Comparison of ENCODE assay signal across 8 mouse cellular contexts in the genomic region with DNA sequence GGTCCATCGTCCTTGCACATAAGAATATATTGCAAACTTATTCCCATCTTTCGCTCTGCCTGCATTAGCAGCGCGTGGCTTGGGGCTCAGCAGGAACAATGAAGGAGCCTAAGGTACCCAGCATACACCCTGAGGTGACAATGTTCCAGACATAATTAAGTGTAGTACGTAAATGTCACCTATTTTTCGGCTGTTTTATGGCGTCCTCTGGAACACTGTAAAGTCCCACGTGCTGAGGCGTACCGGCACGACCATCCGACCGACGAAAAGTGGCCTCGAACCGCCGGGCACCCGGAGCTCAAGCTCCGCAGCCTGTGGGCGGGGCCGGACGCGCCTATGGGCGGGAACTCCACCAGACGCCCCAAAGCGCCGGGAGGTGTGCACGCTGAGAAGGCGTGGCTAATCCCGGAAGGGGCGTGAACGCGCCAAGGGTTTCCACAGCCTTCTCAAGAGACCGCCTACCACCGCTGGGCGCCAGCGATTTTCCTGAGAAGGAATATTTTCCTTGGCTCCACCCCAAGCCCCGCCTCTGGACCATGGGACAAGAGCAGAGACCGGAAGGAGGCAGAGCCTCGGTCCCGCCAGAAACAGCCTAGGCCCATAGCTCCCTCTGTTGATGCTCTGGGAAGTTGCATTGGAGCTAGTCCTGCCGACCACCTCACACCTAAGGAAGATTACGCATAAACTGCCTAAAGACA. TPM values are rescaled to one million over a fixed set of nuclear protein-coding genes. Genes with fewer than 3 reads are reported as not detected.
DNase-seq lines count a peak whose midpoint lies in the region; ATAC-seq and TF ChIP-seq lines count a peak whose summit lies in the region.

A gene (minus strand): TSS at position 316 of the 698 bp plus-strand sequence.

- DNase-seq in G1E (ENCODE audit: low spot score) = peak; percentile 88
- DNase-seq in cerebellum, adult 18-20 months = peak; percentile 96 to 98
- DNase-seq in heart, postnatal 36 days = peak; percentile 100
- peak; percentile 99 to 100 for DNase-seq in layer of hippocampus, adult 2 months (ENCODE audit: low spot score in 2 of 2)
- peak; percentile 100 for DNase-seq in lung, embryonic 14.5 days
- DNase-seq in thymus, adult 2 months = peak; percentile 96

- intact Hi-C loops in heart, postnatal 36 days (cut with DNase I) = loop anchor here (1.0 to 5.0 kb wide), 3 partner anchors 52 to 225 kb away; no protein-coding TSS in a partner anchor

- peaks cover 39% of the 10 kb centered on the region for H3K36me3 ChIP-seq in G1E (replicated peaks)
- H3K36me3 ChIP-seq in forebrain, embryonic 16.5 days (ENCODE audit: control insufficient read depth, insufficient read depth) = peaks cover 6% of the 10 kb centered on the region; the same call in 1 of the 2 replicates
- peaks cover 23% of the 10 kb centered on the region for H3K36me3 ChIP-seq in lung, embryonic 14.5 days (ENCODE audit: insufficient read depth)
- H3K36me3 ChIP-seq in thymus, adult 2 months (ENCODE audit: control insufficient read depth, insufficient read depth, low read length) = peaks cover 10% of the 10 kb centered on the region

- WGBS in forebrain, embryonic 16.5 days = under 1% methylated on average over 43 of the region's 43 CpGs
- WGBS in lung, embryonic 14.5 days = under 1% methylated on average over 43 of the region's 43 CpGs
- 1% methylated on average over 43 of the region's 43 CpGs for WGBS in olfactory bulb, adult 2 months
- 1% methylated on average over 43 of the region's 43 CpGs for WGBS in thymus, adult 2 months

- ATAC-seq in G1E (ENCODE audit: extremely low read depth, insufficient number of reproducible peaks, low FRiP score, poor library complexity, severe bottlenecking) = peak; percentile 96
- ATAC-seq in forebrain, embryonic 16.5 days = peak; percentile 96
- ATAC-seq in lung, embryonic 14.5 days (ENCODE audit: insufficient read depth) = peak; percentile 98

- H3K27ac ChIP-seq in forebrain, embryonic 16.5 days (ENCODE audit: low read length) = peak within 1 kb of the TSS; percentile 65
- H3K27ac ChIP-seq in layer of hippocampus, adult 2 months = peak within 1 kb of the TSS; percentile 84
- 0 out of 2 replicates have a peak within 1 kb of the TSS, but pooled peaks have one; percentile 36 for H3K27ac ChIP-seq in lung, embryonic 14.5 days (ENCODE audit: low read depth)
- H3K27ac ChIP-seq in olfactory bulb, adult 2 months (ENCODE audit: insufficient read depth, low read depth, low read length) = 0 out of 2 replicates have a peak within 1 kb of the TSS, but pooled peaks have one; percentile 31
- H3K27ac ChIP-seq in thymus, adult 2 months (ENCODE audit: control insufficient read depth, insufficient read depth, low read length) = no peak within 1 kb of the TSS

- TF ChIP-seq POLR2A in olfactory bulb, adult 2 months (IDR thresholded peaks at IDR 0.05; ENCODE audit: insufficient read depth, low read depth, low read length) = peak; percentile 48; the same call in 1 of the 2 replicates
- TF ChIP-seq POLR2A in thymus, adult 2 months (IDR thresholded peaks at IDR 0.05; ENCODE audit: control insufficient read depth, extremely low read depth, insufficient read depth, low read length, poor library complexity) = peak; percentile 53; the same call in 1 of the 2 replicates

- no peaks in the 10 kb centered on the region for H3K9me3 ChIP-seq in G1E (replicated peaks)
- H3K9me3 ChIP-seq in forebrain, embryonic 16.5 days (ENCODE audit: control insufficient read depth, low read length) = no peaks in the 10 kb centered on the region
- no peaks in the 10 kb centered on the region for H3K9me3 ChIP-seq in lung, embryonic 14.5 days (ENCODE audit: low read depth, low read length)

- H3K4me1 ChIP-seq in G1E (ENCODE audit: insufficient read depth, low read depth, low read length) = peaks cover 47% of the 10 kb centered on the region
- peaks cover 29% of the 10 kb centered on the region for H3K4me1 ChIP-seq in forebrain, embryonic 16.5 days (replicated peaks; ENCODE audit: control insufficient read depth, insufficient read depth, low read length)
- no peaks in the 10 kb centered on the region for H3K4me1 ChIP-seq in lung, embryonic 14.5 days (ENCODE audit: insufficient read depth)
- peaks cover 7% of the 10 kb centered on the region; the same call in 1 of the 2 replicates for H3K4me1 ChIP-seq in olfactory bulb, adult 2 months (ENCODE audit: control insufficient read depth, insufficient read depth, low read length)
- H3K4me1 ChIP-seq in thymus, adult 2 months (replicated peaks; ENCODE audit: control insufficient read depth, insufficient read depth, low read length) = peaks cover 2% of the 10 kb centered on the region; the same call in 1 of the 2 replicates

- no peaks in the 10 kb centered on the region for H3K27me3 ChIP-seq in G1E (ENCODE audit: insufficient read depth, low read length)
- H3K27me3 ChIP-seq in forebrain, embryonic 16.5 days (replicated peaks; ENCODE audit: control insufficient read depth, insufficient read depth, low read length) = no peaks in the 10 kb centered on the region
- H3K27me3 ChIP-seq in lung, embryonic 14.5 days (ENCODE audit: insufficient read depth, low read length) = no peaks in the 10 kb centered on the region
- H3K27me3 ChIP-seq in thymus, adult 2 months (ENCODE audit: control insufficient read depth, insufficient read depth, low read length) = no peaks in the 10 kb centered on the region

- peak within 1 kb of the TSS; percentile 52 for H3K9ac ChIP-seq in forebrain, embryonic 16.5 days (replicated peaks; ENCODE audit: low read depth, low read length)
- peak within 1 kb of the TSS; percentile 57 for H3K9ac ChIP-seq in lung, embryonic 14.5 days

- H3K4me2 ChIP-seq in forebrain, embryonic 16.5 days (ENCODE audit: low read length) = peak within 1 kb of the TSS; percentile 56
- H3K4me2 ChIP-seq in lung, embryonic 14.5 days = peak within 1 kb of the TSS; percentile 64

- H3K4me3 ChIP-seq in G1E (ENCODE audit: low read depth, low read length) = peak within 1 kb of the TSS; percentile 70
- H3K4me3 ChIP-seq in forebrain, embryonic 16.5 days (replicated peaks; ENCODE audit: low read length) = peak within 1 kb of the TSS; percentile 64
- H3K4me3 ChIP-seq in layer of hippocampus, adult 2 months = peak within 1 kb of the TSS; percentile 66
- H3K4me3 ChIP-seq in lung, embryonic 14.5 days (ENCODE audit: low read depth, low read length) = peak within 1 kb of the TSS; percentile 49
- peak within 1 kb of the TSS; percentile 56 for H3K4me3 ChIP-seq in olfactory bulb, adult 2 months (ENCODE audit: insufficient read depth, low read depth, low read length)
- peak within 1 kb of the TSS; percentile 64 for H3K4me3 ChIP-seq in thymus, adult 2 months (ENCODE audit: control insufficient read depth, insufficient read depth, low read length)

- TF ChIP-seq CTCF in G1E (IDR thresholded peaks at IDR 0.05; ENCODE audit: low read depth, low read length) = peak; percentile 49; the same call in 1 of the 2 replicates
- TF ChIP-seq CTCF in layer of hippocampus, adult 2 months (conservative IDR thresholded peaks at IDR 0.05) = peak; percentile 92
- peak; percentile 90 for TF ChIP-seq CTCF in lung, embryonic 14.5 days (IDR thresholded peaks at IDR 0.05; ENCODE audit: low read depth)
- TF ChIP-seq CTCF in olfactory bulb, adult 2 months (IDR thresholded peaks at IDR 0.05; ENCODE audit: insufficient read depth, low read depth, low read length) = peak; percentile 68
- peak; percentile 82 for TF ChIP-seq CTCF in thymus, adult 2 months (IDR thresholded peaks at IDR 0.05; ENCODE audit: borderline replicate concordance, control insufficient read depth, extremely low read depth, insufficient read depth, low read length, poor library complexity)

RNA-seq across cellular contexts. Expression of the gene that starts here (rescaled TPM):
- total RNA-seq in G1E (2014; fragmentation: Nextera tagmentation) = 5.9 and 8.6 TPM in 2 replicates
- 5.3 and 8.5 TPM in 2 replicates for total RNA-seq in G1E (2017)
- 2.3 and 3.5 TPM in 2 replicates for polyA plus RNA-seq in G1E (2012)
- 45.2 and 48.8 TPM in 2 replicates for polyA plus RNA-seq in forebrain, embryonic 16.5 days (2015; fragmentation: Nextera tagmentation; extraction: Ambion mirVana)
- 1,000 to 10,000 TPM in 1 of 2 experiments, 100 to 1,000 TPM in 1; 873 to 1,040 TPM for total RNA-seq in heart, postnatal 36 days (2021)
- total RNA-seq in layer of hippocampus, adult 2 months (2021) = 10 to 100 TPM; 13.2 to 14.9 TPM
- 18.4 and 20.7 TPM in 2 replicates for polyA plus RNA-seq in lung, embryonic 14.5 days (2014; fragmentation: Nextera tagmentation; extraction: Ambion mirVana)
- polyA plus RNA-seq in olfactory bulb, adult 2 months (2012; ENCODE audit: insufficient read depth, insufficient read length, low replicate concordance, missing spikeins) = not detected in 2 replicates
- 5.3 and 12.1 TPM in 2 replicates for polyA plus RNA-seq in thymus, adult 2 months (2012; rRNA removed)

Comparison
In these comparisons a context has a peak if more than half of its experiments do, and no peak if none do; other contexts are left out.
1. RNA of the gene that starts here (total RNA-seq): 873 to 1,040 TPM in heart, postnatal 36 days; 13.2 to 14.9 TPM in layer of hippocampus, adult 2 months and 5.3 to 8.6 TPM in G1E; every median in the first group is over 10 times any median in the second.
2. Peak in every context shown above with its lines, with median percentiles within 50 percentile points of each other: ATAC-seq, DNase-seq, H3K4me3 ChIP-seq and CTCF ChIP-seq.